Comparison of ENCODE assay signal across 24 mouse cellular contexts in genomic region chr13:49083941-49084340, GRCm38 (mm10).
A peak's percentile ranks its signal among the peaks of the same experiment; 100 is the strongest.
DNase-seq lines count a peak whose midpoint lies in the region; ATAC-seq and TF ChIP-seq lines count a peak whose summit lies in the region.
"Had no signal": no experiment of that assay in that cellular context is flagged by ENCODE, and none has a peak within 500 bp of the region (broad histone marks: within the 10 kb centered on the region; RNA-seq: fewer than 3 reads in every experiment).

No protein-coding gene starts in this region.

- no peaks in the 10 kb centered on the region for H3K27me3 ChIP-seq in forebrain, postnatal 0 days (ENCODE audit: insufficient read depth, low read length)
- H3K27me3 ChIP-seq in forebrain, embryonic 14.5 days (replicated peaks; ENCODE audit: control insufficient read depth, insufficient read depth, low read length) = no peaks in the 10 kb centered on the region
- H3K27me3 ChIP-seq: embryonic facial prominence, embryonic 15.5 days; kidney, embryonic 15.5 days; limb, embryonic 13.5 days; liver, embryonic 12.5 days; midbrain, embryonic 13.5 days had no signal

- H3K4me1 ChIP-seq in forebrain, postnatal 0 days (ENCODE audit: insufficient read depth) = no peaks in the 10 kb centered on the region
- H3K4me1 ChIP-seq in forebrain, embryonic 14.5 days (ENCODE audit: control insufficient read depth, insufficient read depth, low read length) = peaks cover 10% of the 10 kb centered on the region
- H3K4me1 ChIP-seq: embryonic facial prominence, embryonic 15.5 days; kidney, embryonic 15.5 days; limb, embryonic 13.5 days; liver, embryonic 12.5 days; midbrain, embryonic 13.5 days had no signal

- H3K9me3 ChIP-seq in forebrain, postnatal 0 days (ENCODE audit: low read length) = no peaks in the 10 kb centered on the region
- H3K9me3 ChIP-seq in forebrain, embryonic 14.5 days (replicated peaks; ENCODE audit: control insufficient read depth, low read length) = no peaks in the 10 kb centered on the region
- H3K9me3 ChIP-seq: embryonic facial prominence, embryonic 15.5 days; G1E; kidney, embryonic 15.5 days; limb, embryonic 13.5 days; liver, embryonic 12.5 days; midbrain, embryonic 13.5 days had no signal

- TF ChIP-seq CTCF in forebrain, postnatal 0 days (IDR thresholded peaks at IDR 0.05; ENCODE audit: low read depth) = no peak

- peak; percentile 35 for DNase-seq in forebrain, postnatal 0 days
- no peak for DNase-seq in forebrain, embryonic 14.5 days (ENCODE audit: low spot score)
- peak; percentile 44 to 45 for DNase-seq in layer of hippocampus, adult 8-10 months (ENCODE audit: low spot score in 2 of 2)
- no peak for DNase-seq in layer of hippocampus, adult 9-10 months (ENCODE audit: low spot score)
- DNase-seq in right cerebral cortex, postnatal 10 days (ENCODE audit: low spot score in 2 of 2) = peak; percentile 55 to 71
- no peak for DNase-seq in right cerebral cortex, adult 2 months (ENCODE audit: low spot score in 2 of 2)
- DNase-seq in B cell, adult 2 months = no peak
- no peak for DNase-seq in spleen, postnatal 4 days (ENCODE audit: low spot score in 2 of 2)
- DNase-seq: adrenal gland, adult 2 months; cerebellum, adult 2 months; cerebellum, postnatal 36 days; kidney, postnatal 36 days; lung, adult 18-20 months; lung, postnatal 14 days; thymus, adult 2 months; thymus, postnatal 4 days had no signal

- H3K4me2 ChIP-seq in forebrain, postnatal 0 days (ENCODE audit: low read depth) = no peak overlapping the region
- H3K4me2 ChIP-seq in forebrain, embryonic 14.5 days (ENCODE audit: low read length) = no peak overlapping the region
- H3K4me2 ChIP-seq: embryonic facial prominence, embryonic 15.5 days; kidney, embryonic 15.5 days; limb, embryonic 13.5 days; liver, embryonic 12.5 days; midbrain, embryonic 13.5 days had no signal

- ATAC-seq in forebrain, postnatal 0 days = peak; percentile 50; the same call in 1 of the 2 replicates
- ATAC-seq in forebrain, embryonic 14.5 days = no peak
- ATAC-seq: intestine, postnatal 0 days; liver, embryonic 12.5 days; midbrain, embryonic 13.5 days had no signal

- no peak overlapping the region for H3K27ac ChIP-seq in forebrain, postnatal 0 days (ENCODE audit: low read depth, low read length)
- no peak overlapping the region for H3K27ac ChIP-seq in forebrain, embryonic 14.5 days (ENCODE audit: low read depth, low read length)
- H3K27ac ChIP-seq: embryonic facial prominence, embryonic 15.5 days; kidney, embryonic 15.5 days; limb, embryonic 13.5 days; liver, embryonic 12.5 days; midbrain, embryonic 13.5 days; stomach, postnatal 0 days had no signal

- WGBS in forebrain, postnatal 0 days = 43% methylated on average over 9 of the region's 9 CpGs
- 52% methylated on average over 9 of the region's 9 CpGs for WGBS in forebrain, embryonic 14.5 days

- no peak overlapping the region for H3K9ac ChIP-seq in forebrain, postnatal 0 days
- no peak overlapping the region for H3K9ac ChIP-seq in forebrain, embryonic 14.5 days (ENCODE audit: low read length)
- H3K9ac ChIP-seq: embryonic facial prominence, embryonic 15.5 days; kidney, embryonic 15.5 days; limb, embryonic 13.5 days; liver, embryonic 12.5 days; midbrain, embryonic 13.5 days had no signal

- no peak overlapping the region for H3K4me3 ChIP-seq in forebrain, postnatal 0 days (ENCODE audit: low read depth, low read length)
- H3K4me3 ChIP-seq in forebrain, embryonic 14.5 days (ENCODE audit: low read depth, low read length) = no peak overlapping the region
- H3K4me3 ChIP-seq: embryonic facial prominence, embryonic 15.5 days; kidney, embryonic 15.5 days; limb, embryonic 13.5 days; liver, embryonic 12.5 days; midbrain, embryonic 13.5 days had no signal

- peaks cover 51% of the 10 kb centered on the region for H3K36me3 ChIP-seq in forebrain, postnatal 0 days (ENCODE audit: insufficient read depth)
- H3K36me3 ChIP-seq in forebrain, embryonic 14.5 days (ENCODE audit: control insufficient read depth, insufficient read depth, low read length) = peaks cover 58% of the 10 kb centered on the region
- H3K36me3 ChIP-seq: embryonic facial prominence, embryonic 15.5 days; G1E; kidney, embryonic 15.5 days; limb, embryonic 13.5 days; liver, embryonic 12.5 days had no signal

Comparison
In these comparisons a context has a peak if more than half of its experiments do, and no peak if none do; other contexts are left out.
1. DNase-seq: peak in forebrain, postnatal 0 days (single experiment), layer of hippocampus, adult 8-10 months (2 of 2) and right cerebral cortex, postnatal 10 days (2 of 2); none in forebrain, embryonic 14.5 days (single experiment), layer of hippocampus, adult 9-10 months (single experiment), right cerebral cortex, adult 2 months (0 of 2), B cell, adult 2 months (0 of 2) and spleen, postnatal 4 days (0 of 2).